Mouse (Mus musculus) erythroblast, embryonic 14.5 days (primary cell): Measurements from ENCODE around the gene Vmn1r157.
"Not testable (repeated sequence)": the region's sequence is repeated elsewhere in the genome, so short reads cannot be mapped to it uniquely, and the experiment has no call there.

Experiments used
- GATA1 ChIP-seq: IDR thresholded peaks from 2 replicates; pipeline ENCODE4 v1.6.1; 2012; ENCODE audit warnings: low read length, inconsistent platforms, mixed read lengths
- TAL1 ChIP-seq: IDR thresholded peaks from 3 replicates; pipeline ENCODE4 v1.6.1; 2012; ENCODE audit warnings: low read length, inconsistent platforms, mixed read lengths

GRCm38 (mm10) chr7:22790682-22791081, 29.2 kb downstream of the Vmn1r157 start, which contains the start of gene Vmn1r158:
- not testable (repeated sequence) for TF ChIP-seq TAL1, GATA1
